Mouse (Mus musculus): Measurements from ENCODE around the gene Fbln7.

DNA sequence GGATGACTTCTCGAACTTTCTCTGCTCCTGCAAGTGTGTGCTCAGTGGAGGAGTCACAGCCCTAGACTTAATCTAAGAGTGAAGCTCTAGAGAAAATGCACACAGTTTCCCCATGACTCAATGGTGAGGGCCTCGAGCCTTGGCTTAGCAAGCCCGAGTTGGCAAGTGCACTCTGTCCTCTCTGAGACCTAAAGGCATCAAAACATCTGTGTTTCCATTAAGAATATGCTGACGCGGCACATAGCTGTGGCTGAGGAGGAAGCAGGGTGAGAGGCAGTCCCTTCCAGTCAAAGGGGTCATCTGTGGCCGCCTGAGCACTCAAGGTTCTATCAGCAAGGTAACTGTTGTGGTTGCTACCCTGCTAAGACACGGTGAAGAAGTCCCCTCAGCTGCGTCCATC, 8.9 kb downstream of the Fbln7 start:
- TF ChIP-seq CTCF (IDR thresholded peaks at IDR 0.05; ENCODE audit: borderline replicate concordance, insufficient read depth, low read length) (no peak), POLR2A (IDR thresholded peaks at IDR 0.05; ENCODE audit: low read depth, low read length) (no peak)
